Mouse (Mus musculus) embryonic facial prominence, embryonic 11.5 days (tissue): ENCODE data around the gene P2rx1. TPM values are rescaled to one million over a fixed set of nuclear protein-coding genes. Genes with fewer than 3 reads are reported as not detected.
A peak's percentile ranks its signal among the peaks of the same experiment; 100 is the strongest.

Source experiments
- ATAC-seq: fragments of 200-750 bp; cut with Nextera tagmentation; replicated peaks from 2 replicates; pipeline ENCODE4 v1.8.0; 2017; ENCODE audit warnings: low read depth; ENCODE audit not compliant: insufficient number of reproducible peaks, low FRiP score, low TSS enrichment
- DNase-seq: peaks from one replicate; pipeline ENCODE4 v3.0.0-alpha.2; 2015; ENCODE audit warnings: low spot score
- H3K27ac ChIP-seq: fragments of 300-500 bp; sonication (generic); replicated peaks from 2 replicates; pipeline ENCODE4 v1.5.1; 2014; ENCODE audit warnings: mild to moderate bottlenecking, low read depth, low read length, control low read depth
- H3K27me3 ChIP-seq: fragments of 300-500 bp; sonication (generic); 2 replicates; pipeline ENCODE4 v1.6.1; 2014; ENCODE audit warnings: mild to moderate bottlenecking, low read length, moderate library complexity, mixed read lengths; ENCODE audit not compliant: control insufficient read depth, insufficient read depth
- H3K36me3 ChIP-seq: fragments of 300-500 bp; sonication (generic); replicated peaks from 2 replicates; pipeline ENCODE4 v1.6.1; 2014; ENCODE audit warnings: low read depth, mild to moderate bottlenecking, low read length, moderate library complexity, mixed read lengths; ENCODE audit not compliant: control insufficient read depth, insufficient read depth
- H3K4me1 ChIP-seq: fragments of 300-500 bp; sonication (generic); 2 replicates; pipeline ENCODE4 v1.6.1; 2014; ENCODE audit warnings: low read length, mixed read lengths; ENCODE audit not compliant: control insufficient read depth, insufficient read depth
- H3K4me2 ChIP-seq: fragments of 300-500 bp; sonication (generic); 2 replicates; pipeline ENCODE4 v1.6.1; 2014; ENCODE audit warnings: low read depth, mild to moderate bottlenecking, control low read depth, low read length, moderate library complexity
- H3K4me3 ChIP-seq: fragments of 300-500 bp; sonication (generic); 2 replicates; pipeline ENCODE4 v1.5.1; 2014; ENCODE audit warnings: low read depth, low read length, control low read depth
- H3K9ac ChIP-seq: fragments of 300-500 bp; sonication (generic); replicated peaks from 2 replicates; pipeline ENCODE4 v1.6.1; 2014; ENCODE audit warnings: mild to moderate bottlenecking, control low read depth, low read length
- H3K9me3 ChIP-seq: fragments of 300-500 bp; sonication (generic); replicated peaks from 2 replicates; pipeline ENCODE4 v1.6.1; 2016; ENCODE audit warnings: mild to moderate bottlenecking, low read length, inconsistent platforms, mixed read lengths; ENCODE audit not compliant: control insufficient read depth
- WGBS: fragments of 180-500 bp; shearing (Covaris S2); extraction: QIAGEN DNeasy Blood & Tissue Kit; methylation state at CpG from one replicate; pipeline ENCODE4 v1.1.7; 2014; 5-methylcytosine and 5-hydroxymethylcytosine counted together
- polyA plus RNA-seq: library from polyadenylated mRNA; unstranded; fragments of >200 nt; fragmentation: Nextera tagmentation; extraction: Ambion mirVana; gene quantifications from 2 replicates; pipeline ENCODE4 v1.2.1, GENCODE M21; 2014

The P2rx1 gene
- polyA plus RNA-seq, 1 experiment from 2014 or later: 1.2 TPM

DNA sequence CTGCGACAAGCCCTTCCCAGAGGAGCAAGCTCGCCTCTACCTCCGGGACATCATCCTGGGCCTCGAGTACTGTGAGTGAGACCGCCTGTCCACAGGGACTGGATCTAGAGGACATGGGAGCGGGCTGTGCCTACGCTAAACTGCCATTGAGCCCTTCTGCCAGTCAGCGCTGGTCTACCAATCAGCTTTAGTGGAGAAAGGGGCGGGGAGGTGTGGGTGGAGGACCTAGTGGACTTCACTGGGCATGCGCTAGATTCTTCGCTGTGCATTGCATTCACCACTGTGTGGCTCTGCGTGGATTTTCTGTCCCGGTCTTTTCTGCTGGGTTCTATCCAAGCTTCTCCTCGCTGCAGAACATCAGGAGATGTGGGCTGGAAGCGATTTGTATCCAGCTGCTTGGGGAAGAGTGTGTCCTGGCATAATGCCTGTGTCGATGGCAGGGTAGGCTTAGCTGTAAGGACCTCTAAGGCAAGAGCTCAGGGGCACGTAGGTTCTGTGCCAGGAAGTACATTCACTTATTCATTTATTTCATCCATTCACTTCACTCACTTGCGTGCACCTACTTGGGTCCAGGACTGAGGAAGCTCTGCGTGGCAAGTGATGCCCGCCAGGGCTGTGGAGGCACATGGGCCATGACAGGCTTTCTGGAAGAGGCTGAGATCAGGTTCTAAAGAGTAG is 32.1 kb downstream of the P2rx1 start:
- Histone ChIP-seq H3K9ac (peak overlapping the region; percentile 50), H3K27ac (no peak overlapping the region), H3K4me3 (peak overlapping the region; percentile 17; the same call in 1 of the 2 replicates), H3K36me3 (no peaks in the 10 kb centered on the region), H3K27me3 (no peaks in the 10 kb centered on the region), H3K4me2 (peak overlapping the region; percentile 44), H3K9me3 (no peaks in the 10 kb centered on the region), H3K4me1 (no peaks in the 10 kb centered on the region)
- peak; percentile 90 for ATAC-seq
- 24% methylated on average over 20 of the region's 20 CpGs for WGBS
- peak; percentile 92 for DNase-seq

DNA sequence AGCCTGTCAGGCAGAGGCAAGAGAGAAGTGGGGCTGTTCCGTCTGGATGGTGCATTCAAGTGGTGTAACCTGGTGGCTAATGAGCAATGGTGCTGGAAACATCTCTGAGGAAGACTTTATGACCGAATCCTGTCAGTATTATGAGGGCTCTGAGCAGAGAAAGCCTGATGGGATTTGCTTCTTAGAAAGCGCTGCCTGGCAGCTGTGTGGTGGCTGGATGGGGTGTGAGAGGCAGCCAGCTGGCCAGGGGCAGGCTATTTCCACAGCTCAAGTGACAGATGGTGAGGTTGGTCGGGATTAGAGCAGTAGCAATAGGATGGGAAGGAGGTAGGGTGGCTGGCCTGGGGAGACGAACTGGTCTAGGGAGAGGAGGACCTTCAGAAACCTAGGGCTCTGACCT is 32.6 kb downstream of the P2rx1 start:
- Histone ChIP-seq H3K27ac (no peak overlapping the region), H3K9me3 (no peaks in the 10 kb centered on the region), H3K36me3 (no peaks in the 10 kb centered on the region), H3K9ac (no peak overlapping the region), H3K4me2 (no peak overlapping the region), H3K4me1 (no peaks in the 10 kb centered on the region), H3K4me3 (no peak overlapping the region), H3K27me3 (no peaks in the 10 kb centered on the region)
- WGBS: 80% methylated on average over 5 of the region's 5 CpGs
- DNase-seq: no peak
- 0 out of 2 replicates have a peak, but pooled peaks have one; percentile 2 for ATAC-seq

DNA sequence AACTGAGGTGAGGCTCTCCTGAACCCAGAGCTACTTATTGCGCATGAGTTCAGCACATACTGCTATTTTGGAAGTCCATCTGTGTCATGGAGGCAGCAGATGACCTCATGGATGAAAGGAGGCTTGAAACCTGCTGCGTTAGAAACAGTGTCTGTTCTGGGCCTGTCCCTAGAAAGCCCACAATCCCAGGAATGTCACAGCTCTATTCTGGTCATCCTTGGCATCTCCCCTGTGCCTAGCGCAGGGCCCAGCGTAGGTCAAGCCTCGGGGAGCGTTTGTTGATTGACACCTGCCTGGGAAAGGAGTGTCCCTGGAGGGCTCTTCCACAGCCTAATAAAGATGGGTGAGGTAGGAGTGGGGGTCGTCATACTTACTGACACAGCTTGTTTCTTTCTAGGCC is 37.2 kb downstream of the P2rx1 start:
- no peak for DNase-seq
- no peak overlapping the region for H3K9ac ChIP-seq
- no peaks in the 10 kb centered on the region for H3K9me3 ChIP-seq
- 80% methylated on average over 7 of the region's 7 CpGs for WGBS
- H3K27ac ChIP-seq: no peak overlapping the region
- no peak overlapping the region for H3K4me2 ChIP-seq
- H3K27me3 ChIP-seq: no peaks in the 10 kb centered on the region
- H3K4me3 ChIP-seq: no peak overlapping the region
- H3K4me1 ChIP-seq: no peaks in the 10 kb centered on the region
- no peaks in the 10 kb centered on the region for H3K36me3 ChIP-seq
- ATAC-seq: no peak

- Histone ChIP-seq H3K4me2 (no peak overlapping the region), H3K27me3 (no peaks in the 10 kb centered on the region), H3K9me3 (no peaks in the 10 kb centered on the region), H3K4me3 (no peak overlapping the region), H3K4me1 (no peaks in the 10 kb centered on the region), H3K36me3 (no peaks in the 10 kb centered on the region), H3K27ac (no peak overlapping the region), H3K9ac (no peak overlapping the region)
- no peak for ATAC-seq
- no peak for DNase-seq
- 68% methylated on average over 6 of the region's 6 CpGs for WGBS
Observed at GRCm38 (mm10) chr11:73036889-73037288, 38.0 kb downstream of the P2rx1 start.

DNA sequence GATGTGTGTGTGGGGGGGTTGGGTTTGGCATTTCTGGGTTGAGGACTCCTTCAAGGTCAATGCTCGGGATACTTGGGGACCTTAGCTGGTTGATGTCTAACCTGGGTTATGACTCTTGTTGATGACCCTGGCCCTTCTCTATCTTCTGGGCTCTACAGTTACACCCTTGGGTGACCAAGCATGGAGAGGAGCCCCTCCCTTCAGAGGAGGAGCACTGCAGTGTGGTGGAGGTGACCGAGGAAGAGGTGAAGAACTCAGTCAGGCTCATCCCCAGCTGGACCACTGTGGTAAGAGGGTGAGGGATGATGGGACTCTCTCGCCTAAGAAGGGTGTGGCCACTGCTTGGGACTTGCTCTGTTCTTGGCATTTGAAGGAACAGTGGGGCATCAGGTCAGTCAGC is 38.8 kb downstream of the P2rx1 start:
- H3K9ac ChIP-seq: no peak overlapping the region
- WGBS: 88% methylated on average over 3 of the region's 3 CpGs
- no peak overlapping the region for H3K4me3 ChIP-seq
- ATAC-seq (no peak), DNase-seq (no peak)
- no peaks in the 10 kb centered on the region for H3K36me3 ChIP-seq
- H3K27ac ChIP-seq: no peak overlapping the region
- no peaks in the 10 kb centered on the region for H3K4me1 ChIP-seq
- no peaks in the 10 kb centered on the region for H3K27me3 ChIP-seq
- H3K9me3 ChIP-seq: no peaks in the 10 kb centered on the region
- no peak overlapping the region for H3K4me2 ChIP-seq

DNA sequence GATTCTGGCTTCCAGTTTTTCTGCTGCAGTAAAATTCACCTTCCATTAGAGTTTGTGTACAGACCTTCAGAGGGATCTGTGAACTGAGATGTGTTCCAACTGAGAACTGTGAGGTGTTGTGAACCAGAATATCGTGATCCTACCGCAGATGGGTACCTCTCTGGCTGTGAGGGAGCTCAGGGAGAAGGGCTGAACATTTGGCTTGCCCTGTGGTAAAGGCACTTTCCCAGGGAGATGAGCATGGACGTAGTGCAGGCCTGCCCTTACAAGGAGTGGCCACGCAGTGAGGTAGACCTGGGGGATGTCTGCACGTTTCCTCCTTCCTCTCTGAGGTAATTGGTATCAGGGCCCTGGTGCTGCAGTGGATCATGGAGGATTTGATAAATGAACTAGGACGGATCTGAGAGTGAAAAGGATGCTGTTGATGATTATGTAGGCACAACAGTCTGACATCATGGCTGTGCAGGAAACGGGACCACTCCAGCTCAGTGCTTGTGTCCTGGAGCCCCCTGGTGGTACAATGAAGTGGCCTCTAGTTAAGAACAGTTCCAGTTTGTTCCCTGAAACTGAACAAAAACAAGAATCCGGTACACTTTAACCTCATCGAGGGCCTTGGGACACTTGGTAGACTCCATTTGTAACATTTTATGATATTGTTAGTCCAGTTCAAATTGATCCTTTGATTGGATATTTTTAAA is 40.3 kb downstream of the P2rx1 start:
- 52% methylated on average over 9 of the region's 9 CpGs for WGBS

DNA sequence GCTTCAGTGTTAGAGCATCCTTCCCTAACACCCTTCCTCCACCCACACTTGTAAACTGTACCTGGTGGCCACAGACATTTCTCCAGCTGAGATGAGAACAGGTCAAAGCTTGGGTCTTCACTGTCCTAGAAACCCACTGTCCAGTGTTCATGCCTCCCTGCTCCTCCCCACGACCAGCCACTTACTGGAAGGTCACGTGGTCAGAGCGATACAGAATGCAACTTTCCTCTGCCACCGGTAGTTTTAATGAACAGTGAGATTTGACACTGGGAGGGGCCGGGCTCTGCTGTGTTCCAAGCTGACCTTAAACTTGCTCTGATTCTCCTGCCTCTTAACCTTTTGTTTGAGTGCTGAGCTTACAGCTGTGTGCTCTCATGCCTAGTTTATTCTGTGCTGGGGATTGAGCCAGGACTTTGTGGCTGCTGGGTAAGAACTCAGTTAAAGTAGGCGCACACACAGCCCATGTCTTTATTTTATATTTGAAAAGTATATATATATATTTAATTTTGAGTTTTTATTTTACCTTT is 45.4 kb downstream of the P2rx1 start:
- no peak overlapping the region for H3K4me3 ChIP-seq
- no peak overlapping the region for H3K27ac ChIP-seq
- DNase-seq (no peak), ATAC-seq (no peak)
- no peaks in the 10 kb centered on the region for H3K36me3 ChIP-seq
- no peaks in the 10 kb centered on the region for H3K4me1 ChIP-seq
- H3K4me2 ChIP-seq: no peak overlapping the region
- no peak overlapping the region for H3K9ac ChIP-seq
- WGBS: 54% methylated on average over 6 of the region's 6 CpGs
- H3K27me3 ChIP-seq: no peaks in the 10 kb centered on the region
- H3K9me3 ChIP-seq: no peaks in the 10 kb centered on the region

More for the DNA sequence above, 40.3 kb downstream of the P2rx1 start:
- Histone ChIP-seq H3K9ac (no peak overlapping the region), H3K4me3 (no peak overlapping the region), H3K4me2 (no peak overlapping the region), H3K9me3 (no peaks in the 10 kb centered on the region), H3K4me1 (no peaks in the 10 kb centered on the region), H3K27ac (no peak overlapping the region), H3K27me3 (no peaks in the 10 kb centered on the region), H3K36me3 (no peaks in the 10 kb centered on the region)
- ATAC-seq (no peak), DNase-seq (peak; percentile 86)

GRCm38 (mm10) chr11:73044789-73045188 is 45.9 kb downstream of the P2rx1 start:
- no peaks in the 10 kb centered on the region for H3K27me3 ChIP-seq

More at GRCm38 (mm10) chr11:73044789-73045188, 45.9 kb downstream of the P2rx1 start:
- 76% methylated on average over 4 of the region's 4 CpGs for WGBS
- no peak overlapping the region for H3K27ac ChIP-seq
- no peaks in the 10 kb centered on the region for H3K9me3 ChIP-seq
- no peak for ATAC-seq
- no peak overlapping the region for H3K4me2 ChIP-seq
- no peaks in the 10 kb centered on the region for H3K4me1 ChIP-seq
- H3K36me3 ChIP-seq: no peaks in the 10 kb centered on the region
- H3K9ac ChIP-seq: no peak overlapping the region
- no peak overlapping the region for H3K4me3 ChIP-seq
- no peak for DNase-seq
